Mouse (Mus musculus) thymus, postnatal 4 days (tissue): ENCODE data around the gene Gm9999.

Experiments
- DNase-seq: peaks from one replicate; pipeline ENCODE4 v3.0.0; 2021

Gene Gm9999

GRCm38 (mm10) chr7:47030517-47031193 lies 47.3 kb downstream of the Gm9999 start:
- no peak for DNase-seq

- DNase-seq = no peak
Measured at GRCm38 (mm10) chr7:47031371-47031770, 48.0 kb downstream of the Gm9999 start.

- DNase-seq = no peak
Measured at GRCm38 (mm10) chr7:47034785-47035384, 51.5 kb downstream of the Gm9999 start.

- no peak for DNase-seq
Measured at GRCm38 (mm10) chr7:47035426-47035825, 52.0 kb downstream of the Gm9999 start.
